Mouse (Mus musculus) bone marrow, adult 2 months (tissue): ENCODE measurements around the gene Ranbp10. TPM values are rescaled to one million over a fixed set of nuclear protein-coding genes. Genes with fewer than 3 reads are reported as not detected.

Experiments
- H3K27ac ChIP-seq: fragments of 200-500 bp; 2 replicates; pipeline ENCODE4 v1.5.1; 2012; ENCODE audit warnings: low read depth, mild to moderate bottlenecking, control low read depth, inconsistent platforms, low read length; ENCODE audit not compliant: control insufficient read depth, poor library complexity, insufficient read depth
- H3K4me1 ChIP-seq: fragments of 200-500 bp; 2 replicates; pipeline ENCODE4 v1.6.1; 2011; ENCODE audit warnings: low read length; ENCODE audit not compliant: control insufficient read depth, insufficient read depth
- H3K4me3 ChIP-seq: fragments of 200-500 bp; replicated peaks from 2 replicates; pipeline ENCODE3; 2011; ENCODE audit warnings: mild to moderate bottlenecking, low read depth, low read length, control low read depth; ENCODE audit not compliant: control insufficient read depth
- CTCF ChIP-seq: fragments of 200-500 bp; IDR thresholded peaks from 2 replicates; pipeline ENCODE4 v1.5.1; 2011; ENCODE audit warnings: low read length, control low read depth; ENCODE audit not compliant: control insufficient read depth, insufficient read depth
- POLR2A ChIP-seq: fragments of 200-500 bp; IDR thresholded peaks from 2 replicates; pipeline ENCODE4 v1.6.1; 2011; ENCODE audit warnings: low read depth, mild to moderate bottlenecking, control low read depth, low read length, borderline replicate concordance; ENCODE audit not compliant: control insufficient read depth
- WGBS: fragments of 180-500 bp; shearing (Covaris S2); methylation state at CpG from one replicate; pipeline ENCODE4 v1.1.7; 2018; 5-methylcytosine and 5-hydroxymethylcytosine counted together
- polyA plus RNA-seq: library from polyadenylated mRNA; stranded (reverse); fragments of >200 nt; gene quantifications from 2 replicates; pipeline ENCODE4 v1.2.4, GENCODE M21; 2011; ENCODE audit warnings: low replicate concordance; ENCODE audit not compliant: missing spikeins, insufficient read depth, insufficient read length

The Ranbp10 gene
- polyA plus RNA-seq, 1 experiment, result 98.0 TPM

DNA sequence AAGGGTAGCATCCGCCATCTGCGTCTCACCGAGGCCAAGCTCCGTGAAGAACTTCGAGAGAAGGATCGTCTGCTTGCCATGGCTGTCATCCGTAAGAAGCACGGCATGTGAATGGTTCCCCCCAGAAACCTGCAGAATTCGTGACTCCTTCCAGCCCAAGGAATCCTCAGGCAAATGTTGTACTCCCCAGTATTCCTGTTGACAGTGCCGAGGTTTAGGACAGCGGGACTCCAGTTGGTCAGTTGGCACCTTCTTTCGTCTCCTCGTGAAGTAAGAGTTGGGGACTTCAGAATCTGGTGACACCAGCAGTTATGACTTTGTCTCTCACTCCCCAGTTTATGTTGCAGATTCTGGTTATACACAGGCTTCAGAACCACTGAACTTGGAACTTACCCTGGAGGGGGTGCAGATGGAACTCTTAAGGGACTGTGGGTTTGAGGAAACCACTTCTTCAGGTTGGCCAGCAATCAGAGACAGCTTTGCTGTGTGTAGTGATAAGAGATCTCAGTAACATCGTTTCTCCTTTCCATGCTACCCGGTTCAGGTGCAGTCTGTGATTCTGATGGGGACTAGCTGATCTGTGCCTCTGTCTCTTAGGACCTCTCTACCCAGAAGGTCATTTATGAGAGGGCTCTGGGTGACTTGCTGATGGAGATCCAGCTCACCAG lies 29.2 kb upstream of the Ranbp10 start:
- Histone ChIP-seq H3K27ac (peak overlapping the region; percentile 85), H3K4me3 (peak overlapping the region; percentile 84), H3K4me1 (peaks cover 3% of the 10 kb centered on the region; the same call in 1 of the 2 replicates)
- TF ChIP-seq CTCF, result no peak
- TF ChIP-seq POLR2A, result no peak
- 31% methylated on average over 15 of the region's 15 CpGs for WGBS

DNA sequence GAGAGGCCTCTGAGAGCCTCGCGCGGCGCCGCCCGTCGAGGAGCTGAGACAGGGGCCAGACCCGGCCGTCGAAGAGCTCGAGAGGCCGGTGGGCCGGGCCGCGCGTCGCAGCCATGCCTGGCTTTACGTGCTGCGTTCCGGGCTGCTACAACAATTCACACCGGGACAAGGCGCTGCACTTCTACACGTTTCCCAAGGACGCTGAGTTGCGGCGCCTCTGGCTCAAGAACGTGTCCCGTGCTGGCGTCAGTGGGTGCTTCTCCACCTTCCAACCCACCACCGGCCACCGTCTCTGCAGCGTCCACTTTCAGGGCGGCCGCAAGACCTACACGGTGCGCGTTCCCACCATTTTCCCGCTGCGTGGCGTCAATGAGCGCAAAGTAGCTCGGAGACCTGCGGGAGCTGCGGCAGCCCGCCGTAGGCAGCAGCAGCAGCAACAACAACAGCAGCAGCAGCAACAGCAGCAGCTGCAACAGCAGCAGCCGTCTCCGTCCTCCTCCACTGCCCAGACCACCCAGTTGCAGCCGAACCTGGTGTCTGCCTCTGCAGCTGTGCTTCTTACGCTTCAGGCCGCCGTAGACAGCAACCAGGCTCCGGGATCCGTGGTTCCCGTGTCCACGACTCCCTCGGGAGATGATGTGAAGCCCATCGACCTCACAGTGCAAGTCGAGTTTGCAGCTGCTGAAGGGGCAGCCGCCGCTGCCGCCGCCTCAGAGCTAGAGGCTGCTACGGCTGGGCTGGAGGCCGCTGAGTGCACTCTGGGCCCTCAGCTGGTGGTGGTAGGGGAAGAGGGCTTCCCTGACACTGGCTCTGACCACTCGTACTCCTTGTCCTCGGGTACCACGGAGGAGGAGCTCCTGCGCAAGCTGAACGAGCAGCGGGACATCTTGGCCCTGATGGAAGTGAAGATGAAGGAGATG lies 28.4 kb upstream of the Ranbp10 start:
- H3K4me3 ChIP-seq, result peak overlapping the region; percentile 84
- WGBS, result under 1% methylated on average over 71 of the region's 71 CpGs
- H3K4me1 ChIP-seq, result peaks cover 3% of the 10 kb centered on the region; the same call in 1 of the 2 replicates
- peak; percentile 27; the same call in 1 of the 2 replicates for TF ChIP-seq POLR2A
- no peak for TF ChIP-seq CTCF
- H3K27ac ChIP-seq, result peak overlapping the region; percentile 85

DNA sequence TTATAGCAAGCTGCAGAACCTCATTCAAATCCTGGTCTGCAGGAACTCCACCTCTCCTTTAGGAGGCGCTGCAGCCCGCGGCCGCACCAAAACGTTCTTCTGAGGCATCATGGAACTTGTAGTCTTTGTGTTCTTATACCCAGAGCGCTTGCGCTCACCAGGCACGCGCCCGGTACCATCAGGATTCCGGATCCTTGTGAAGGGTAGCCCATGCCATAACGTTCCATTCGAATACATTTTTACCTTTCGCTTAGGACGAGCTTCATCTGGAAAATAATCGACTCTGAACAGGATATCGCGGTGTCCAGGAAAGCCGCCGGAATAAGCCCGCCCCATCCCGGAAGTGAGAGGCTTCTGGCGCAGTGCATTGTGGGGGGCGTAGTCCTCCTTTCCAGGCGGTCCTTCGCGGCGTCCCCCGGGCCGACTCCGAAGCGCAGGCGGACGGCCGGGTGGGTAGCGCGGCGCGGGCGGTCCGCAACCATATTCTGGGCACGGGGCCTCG lies 27.6 kb upstream of the Ranbp10 start, which contains the start of gene Thap11:
Gene Thap11 (plus strand): TSS at position 418 of the 502 bp plus-strand sequence.
- Histone ChIP-seq H3K4me3 (peak within 1 kb of the TSS; percentile 84), H3K27ac (peak within 1 kb of the TSS; percentile 85), H3K4me1 (peaks cover 3% of the 10 kb centered on the region; the same call in 1 of the 2 replicates)
- under 1% methylated on average over 43 of the region's 43 CpGs for whole genome bisulfite sequencing
- TF ChIP-seq POLR2A, result peak; percentile 61; the same call in 1 of the 2 replicates
- TF ChIP-seq CTCF, result peak; percentile 95

DNA sequence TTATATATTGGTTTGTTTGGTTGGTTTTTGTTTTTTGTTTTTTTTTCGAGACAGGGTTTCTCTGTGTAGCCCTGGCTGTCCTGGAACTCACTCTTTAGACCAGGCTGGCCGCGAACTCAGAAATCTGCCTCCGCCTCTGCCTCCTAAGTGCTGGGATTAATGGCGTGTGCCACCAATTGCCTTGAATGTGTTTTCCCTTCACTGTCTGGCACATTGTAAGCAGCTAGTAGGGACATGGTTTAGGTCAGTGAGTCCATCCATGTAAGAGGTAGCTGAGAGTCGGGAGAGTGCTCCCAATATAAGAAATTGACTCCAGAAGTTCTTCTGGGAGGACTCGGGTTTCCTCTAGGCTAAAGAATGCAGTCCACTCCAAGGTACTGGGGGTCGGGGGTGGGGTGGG lies 27.2 kb upstream of the Ranbp10 start:
- Histone ChIP-seq H3K27ac (no peak overlapping the region), H3K4me1 (peaks cover 3% of the 10 kb centered on the region; the same call in 1 of the 2 replicates), H3K4me3 (no peak overlapping the region)
- TF ChIP-seq CTCF, result no peak
- WGBS, result 31% methylated on average over 8 of the region's 8 CpGs

DNA sequence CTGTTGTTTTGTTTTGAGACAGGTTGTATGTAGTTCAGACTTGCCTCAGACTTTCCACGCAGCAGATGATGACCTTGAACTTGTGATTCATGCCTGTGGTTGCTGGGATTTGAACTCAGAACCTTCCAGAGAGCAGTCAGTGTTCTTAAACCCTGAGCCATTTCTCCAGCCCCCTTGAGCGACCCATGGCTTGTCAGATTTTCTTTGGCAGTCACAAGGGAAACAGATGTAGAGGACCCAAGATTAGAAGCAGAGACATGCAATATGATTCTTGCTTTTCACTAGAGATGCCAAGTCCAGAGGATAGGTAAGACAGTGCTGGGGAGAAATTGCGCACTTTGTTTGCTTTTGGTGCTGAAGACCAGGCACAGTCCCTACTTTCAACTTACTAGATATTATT lies 26.0 kb upstream of the Ranbp10 start, which contains the start of gene Cenpt:
Gene Cenpt (minus strand): TSS at position 101 of the 400 bp plus-strand sequence.
- no peak for TF ChIP-seq CTCF
- no peak for TF ChIP-seq POLR2A
- Histone ChIP-seq H3K4me1 (peaks cover 3% of the 10 kb centered on the region; the same call in 1 of the 2 replicates), H3K27ac (no peak within 1 kb of the TSS), H3K4me3 (no peak within 1 kb of the TSS)
- WGBS, result 90% methylated on average over 3 of the region's 3 CpGs

DNA sequence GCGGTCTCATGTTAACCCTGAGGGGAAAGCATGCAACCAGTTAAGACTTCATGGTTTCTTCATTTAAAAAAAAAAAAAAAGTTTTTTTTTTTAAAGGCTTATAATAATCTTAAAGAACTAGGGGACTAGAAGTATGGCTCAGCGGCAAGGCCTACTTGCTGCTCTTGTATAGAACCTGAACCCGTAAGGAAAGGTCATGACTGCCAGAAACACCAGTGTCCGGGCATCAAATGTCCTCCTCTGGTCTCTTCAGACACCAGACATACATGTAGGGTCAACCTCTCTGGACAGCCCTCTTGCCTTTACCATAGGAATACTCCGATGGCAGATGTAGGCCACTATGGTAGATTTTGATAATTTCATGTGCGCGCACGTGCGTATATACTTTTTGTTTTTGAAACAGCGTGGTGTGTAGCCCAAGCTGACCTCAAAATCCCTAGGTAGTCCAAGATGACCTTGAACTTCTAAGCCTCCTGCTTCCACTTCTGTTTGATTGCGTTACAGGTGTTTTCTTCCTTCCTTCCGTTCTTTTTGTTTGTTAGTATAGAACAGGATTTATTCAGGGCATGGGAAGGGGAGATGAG lies 25.1 kb upstream of the Ranbp10 start:
- TF ChIP-seq POLR2A (no peak), CTCF (no peak)

DNA sequence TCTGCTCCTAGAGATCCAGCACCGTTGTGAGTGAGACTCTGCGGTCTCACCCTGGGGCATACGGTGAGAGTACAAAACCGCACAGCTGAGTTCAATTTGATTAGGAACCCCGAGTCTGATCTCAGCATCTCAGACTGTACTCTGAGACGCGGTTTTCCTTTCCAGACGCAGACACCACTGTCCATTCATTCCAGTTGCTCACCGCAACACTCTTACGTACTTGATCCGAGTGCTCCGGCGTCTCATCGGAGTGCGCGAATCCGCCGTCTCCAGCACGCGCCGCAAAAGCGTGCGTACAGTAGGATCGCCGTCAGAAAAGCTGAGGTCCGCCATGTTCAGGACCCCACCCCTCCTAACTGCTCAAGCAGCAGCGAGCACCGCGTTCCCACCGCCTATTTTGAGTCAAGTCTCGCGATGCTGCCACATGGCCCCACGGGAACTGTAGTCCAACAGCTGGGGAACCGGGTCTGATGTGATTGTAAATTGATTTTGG lies 24.5 kb upstream of the Ranbp10 start:
- peak; percentile 93 for TF ChIP-seq POLR2A
- TF ChIP-seq CTCF, result no peak
- Histone ChIP-seq H3K4me3 (peak overlapping the region; percentile 98), H3K4me1 (peaks cover 1% of the 10 kb centered on the region; the same call in 1 of the 2 replicates), H3K27ac (peak overlapping the region; percentile 65)
- WGBS, result under 1% methylated on average over 34 of the region's 34 CpGs

More for the DNA sequence above, 25.1 kb upstream of the Ranbp10 start:
- H3K4me3 ChIP-seq, result peak overlapping the region; percentile 98
- H3K4me1 ChIP-seq, result peaks cover 1% of the 10 kb centered on the region; the same call in 1 of the 2 replicates
- 78% methylated on average over 12 of the region's 12 CpGs for WGBS
- no peak overlapping the region; the same call in 1 of the 2 replicates for H3K27ac ChIP-seq

DNA sequence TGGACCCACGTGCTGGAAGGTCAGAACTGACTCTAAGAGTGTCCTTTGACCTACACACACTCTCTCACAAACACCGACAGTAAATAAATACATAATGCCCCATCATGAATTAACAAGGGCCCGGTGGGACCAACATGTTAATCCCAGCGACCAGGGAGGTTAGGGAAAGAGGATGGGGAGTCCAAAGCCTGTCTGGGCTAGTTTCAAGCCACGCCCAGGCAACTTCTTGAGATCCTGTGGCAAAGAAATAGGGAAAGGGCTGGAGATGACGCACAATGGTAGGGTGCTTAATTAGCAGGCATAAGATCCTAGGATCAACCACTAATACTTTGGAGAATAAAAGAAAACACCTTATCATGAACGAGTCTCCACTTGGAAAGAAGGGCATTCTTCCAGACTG lies 23.5 kb upstream of the Ranbp10 start:
- no peak overlapping the region for H3K27ac ChIP-seq
- WGBS, result 81% methylated on average over 7 of the region's 7 CpGs
- TF ChIP-seq CTCF, result no peak
- no peak for TF ChIP-seq POLR2A
- H3K4me3 ChIP-seq, result peak overlapping the region; percentile 37
- H3K4me1 ChIP-seq, result peaks cover 1% of the 10 kb centered on the region; the same call in 1 of the 2 replicates
